Mouse (Mus musculus): ENCODE results near the gene Anp32a. TPM values are rescaled to one million over a fixed set of nuclear protein-coding genes. Genes with fewer than 3 reads are reported as not detected.
A peak's percentile ranks its signal among the peaks of the same experiment; 100 is the strongest.

The Anp32a gene
- polyA plus RNA-seq, 1 experiment from 2014 or later, result 298 TPM

- no peak for DNase-seq (ENCODE audit: low spot score)
- no peaks in the 10 kb centered on the region for H3K27me3 ChIP-seq (ENCODE audit: low read depth, poor library complexity, severe bottlenecking)
- no peak overlapping the region for H3K27ac ChIP-seq (replicated peaks)
- peaks cover 46% of the 10 kb centered on the region for H3K36me3 ChIP-seq
- H3K4me1 ChIP-seq, result peaks cover 74% of the 10 kb centered on the region
- 78% methylated on average over 2 of the region's 2 CpGs for WGBS
- H3K9me3 ChIP-seq (replicated peaks), result no peaks in the 10 kb centered on the region
- no peak overlapping the region for H3K4me3 ChIP-seq
Observed at GRCm38 (mm10) chr9:62350721-62351120, 9.6 kb downstream of the Anp32a start.

DNA sequence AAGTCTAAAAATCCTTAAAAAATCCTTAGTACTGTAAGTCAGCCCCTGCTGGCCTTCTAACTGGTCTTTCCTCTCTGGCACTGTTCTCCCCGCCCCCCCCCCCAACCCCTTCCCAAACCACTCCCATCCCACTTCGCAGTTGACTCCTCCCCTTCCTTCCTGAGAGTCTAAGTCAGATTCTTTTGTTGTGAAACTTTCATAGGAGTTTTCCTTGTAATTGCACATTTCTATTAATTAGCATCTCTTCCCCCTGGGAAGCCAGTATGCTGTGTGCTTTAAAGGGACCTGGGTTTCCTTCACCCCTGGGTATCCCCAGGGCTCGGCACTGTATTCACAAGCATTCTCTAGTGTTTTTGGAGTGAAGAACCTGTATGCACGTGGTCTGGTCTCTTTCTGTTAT, 10.1 kb downstream of the Anp32a start:
- DNase-seq (ENCODE audit: low spot score), result no peak
- H3K36me3 ChIP-seq, result peaks cover 51% of the 10 kb centered on the region
- H3K4me3 ChIP-seq, result no peak overlapping the region
- H3K27ac ChIP-seq (replicated peaks), result no peak overlapping the region
- H3K9me3 ChIP-seq (replicated peaks), result no peaks in the 10 kb centered on the region
- H3K27me3 ChIP-seq (ENCODE audit: low read depth, poor library complexity, severe bottlenecking), result no peaks in the 10 kb centered on the region
- peaks cover 74% of the 10 kb centered on the region for H3K4me1 ChIP-seq
- 50% methylated on average over 4 of the region's 4 CpGs for WGBS

DNA sequence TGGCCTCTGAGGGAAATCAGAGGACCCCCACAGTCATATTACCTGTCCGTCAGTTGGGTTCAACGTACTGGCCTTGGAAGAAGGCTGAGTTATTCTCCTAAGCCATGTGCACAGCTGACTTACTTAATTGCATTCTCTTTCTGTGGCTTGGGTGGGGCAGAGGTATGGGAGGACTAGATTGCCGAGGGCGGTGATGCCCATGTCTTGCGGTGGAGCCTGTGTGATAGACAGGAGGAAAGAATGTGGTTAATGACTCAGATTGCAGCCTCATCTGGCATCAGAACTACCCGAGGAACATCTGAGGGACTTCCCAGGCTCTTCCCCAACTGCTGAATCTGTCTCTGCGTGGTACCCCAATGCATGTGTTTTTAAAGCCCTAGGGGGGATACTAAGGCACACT, 12.7 kb downstream of the Anp32a start:
- DNase-seq (ENCODE audit: low spot score), result no peak
- H3K27ac ChIP-seq (replicated peaks), result no peak overlapping the region
- no peaks in the 10 kb centered on the region for H3K9me3 ChIP-seq (replicated peaks)
- no peaks in the 10 kb centered on the region for H3K27me3 ChIP-seq (ENCODE audit: low read depth, poor library complexity, severe bottlenecking)
- peaks cover 61% of the 10 kb centered on the region for H3K4me1 ChIP-seq
- WGBS, result 83% methylated on average over 7 of the region's 7 CpGs
- H3K4me3 ChIP-seq, result no peak overlapping the region
- H3K36me3 ChIP-seq, result peaks cover 61% of the 10 kb centered on the region

DNA sequence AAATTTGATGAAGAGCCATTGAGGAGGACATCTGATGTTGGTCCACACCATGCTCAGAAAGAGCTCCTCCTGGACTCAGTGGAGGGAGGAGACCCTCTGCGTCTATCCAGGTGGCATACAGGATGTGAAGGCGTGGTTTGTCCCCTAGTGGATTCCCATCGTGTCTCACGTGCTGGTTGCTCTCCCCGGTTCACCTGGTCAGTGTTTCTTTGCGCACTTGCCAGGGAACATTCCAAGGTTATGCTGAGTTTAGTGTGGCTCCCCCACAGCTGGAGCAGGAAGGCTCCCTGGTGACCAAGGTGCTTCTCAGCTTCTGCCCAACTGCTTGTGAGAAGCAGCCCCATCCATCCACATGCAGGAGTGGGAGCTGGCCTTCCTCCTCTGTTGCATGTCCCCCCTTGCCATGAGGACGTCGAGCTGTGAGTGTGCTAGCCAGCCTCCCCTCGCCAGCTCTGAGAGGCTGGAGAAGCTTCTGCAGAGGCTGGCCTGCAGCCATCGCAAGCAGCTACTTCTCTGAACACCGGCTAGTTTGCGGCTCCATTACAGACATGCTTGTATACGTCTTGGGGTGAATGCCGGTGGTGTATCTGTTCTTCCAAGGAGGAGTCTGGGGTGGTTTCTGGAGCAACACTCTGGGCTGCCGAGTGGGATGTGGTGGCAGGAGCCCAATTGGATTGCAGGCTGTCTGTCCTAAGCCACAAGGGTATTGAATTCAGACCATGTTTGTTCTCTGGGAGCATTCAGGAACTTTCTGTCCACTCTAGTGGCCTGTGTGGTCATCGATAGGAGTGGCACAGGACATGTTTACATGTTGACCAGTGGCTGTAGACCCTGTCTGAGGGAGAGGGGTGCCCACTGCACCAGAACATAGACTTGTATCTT, 14.0 kb downstream of the Anp32a start:
- Histone ChIP-seq H3K36me3 (peaks cover 68% of the 10 kb centered on the region), H3K27ac (replicated peaks) (0 out of 2 replicates have a peak overlapping the region, but pooled peaks have one; percentile 28), H3K4me3 (no peak overlapping the region), H3K9me3 (replicated peaks) (no peaks in the 10 kb centered on the region), H3K27me3 (ENCODE audit: low read depth, poor library complexity, severe bottlenecking) (no peaks in the 10 kb centered on the region), H3K4me1 (peaks cover 60% of the 10 kb centered on the region)
- WGBS, result 91% methylated on average over 16 of the region's 16 CpGs
- DNase-seq (ENCODE audit: low spot score), result no peak

GRCm38 (mm10) chr9:62355763-62356162, 14.7 kb downstream of the Anp32a start:
- Histone ChIP-seq H3K27me3 (ENCODE audit: low read depth, poor library complexity, severe bottlenecking) (no peaks in the 10 kb centered on the region), H3K36me3 (peaks cover 71% of the 10 kb centered on the region), H3K4me3 (no peak overlapping the region), H3K9me3 (replicated peaks) (no peaks in the 10 kb centered on the region), H3K27ac (replicated peaks) (no peak overlapping the region), H3K4me1 (peaks cover 60% of the 10 kb centered on the region)
- DNase-seq (ENCODE audit: low spot score), result no peak
- 93% methylated on average over 6 of the region's 6 CpGs for WGBS

- Histone ChIP-seq H3K27ac (replicated peaks) (no peak overlapping the region), H3K27me3 (ENCODE audit: low read depth, poor library complexity, severe bottlenecking) (no peaks in the 10 kb centered on the region), H3K9me3 (replicated peaks) (no peaks in the 10 kb centered on the region), H3K4me3 (no peak overlapping the region), H3K4me1 (peaks cover 71% of the 10 kb centered on the region), H3K36me3 (peaks cover 80% of the 10 kb centered on the region)
- 85% methylated on average over 8 of the region's 8 CpGs for WGBS
- no peak for DNase-seq (ENCODE audit: low spot score)
Observed at GRCm38 (mm10) chr9:62357593-62357992, 16.5 kb downstream of the Anp32a start.

DNA sequence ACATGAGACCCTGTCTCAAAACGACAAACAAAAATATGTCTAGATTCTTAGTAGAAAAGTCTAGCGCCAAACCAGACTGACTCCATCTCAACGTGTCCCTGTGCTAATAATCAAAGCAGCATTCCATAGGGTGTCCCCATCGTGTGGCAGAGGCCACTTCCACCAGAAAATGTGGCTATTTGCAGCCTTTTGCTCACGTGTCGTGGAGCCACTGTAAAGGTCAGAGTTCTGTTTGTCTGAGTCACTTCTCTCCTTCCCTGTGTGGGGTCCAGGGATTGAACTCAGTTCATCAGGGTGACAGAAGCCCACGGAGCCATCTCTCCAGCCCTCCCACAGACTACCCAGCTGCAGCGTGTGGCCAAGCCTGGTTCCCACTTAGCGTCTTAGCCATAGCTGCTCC, 17.8 kb downstream of the Anp32a start:
- no peak overlapping the region for H3K4me3 ChIP-seq
- no peaks in the 10 kb centered on the region for H3K27me3 ChIP-seq (ENCODE audit: low read depth, poor library complexity, severe bottlenecking)
- peaks cover 73% of the 10 kb centered on the region for H3K4me1 ChIP-seq
- no peak for DNase-seq (ENCODE audit: low spot score)
- no peaks in the 10 kb centered on the region for H3K9me3 ChIP-seq (replicated peaks)
- H3K27ac ChIP-seq (replicated peaks), result no peak overlapping the region
- peaks cover 69% of the 10 kb centered on the region for H3K36me3 ChIP-seq
- 87% methylated on average over 9 of the region's 9 CpGs for WGBS

- Histone ChIP-seq H3K9me3 (replicated peaks) (no peaks in the 10 kb centered on the region), H3K27me3 (ENCODE audit: low read depth, poor library complexity, severe bottlenecking) (no peaks in the 10 kb centered on the region), H3K27ac (replicated peaks) (no peak overlapping the region), H3K36me3 (peaks cover 52% of the 10 kb centered on the region), H3K4me1 (peaks cover 78% of the 10 kb centered on the region), H3K4me3 (no peak overlapping the region)
- 58% methylated on average over 4 of the region's 4 CpGs for WGBS
- no peak for DNase-seq (ENCODE audit: low spot score)
Observed at GRCm38 (mm10) chr9:62360889-62361288, 19.8 kb downstream of the Anp32a start.

DNA sequence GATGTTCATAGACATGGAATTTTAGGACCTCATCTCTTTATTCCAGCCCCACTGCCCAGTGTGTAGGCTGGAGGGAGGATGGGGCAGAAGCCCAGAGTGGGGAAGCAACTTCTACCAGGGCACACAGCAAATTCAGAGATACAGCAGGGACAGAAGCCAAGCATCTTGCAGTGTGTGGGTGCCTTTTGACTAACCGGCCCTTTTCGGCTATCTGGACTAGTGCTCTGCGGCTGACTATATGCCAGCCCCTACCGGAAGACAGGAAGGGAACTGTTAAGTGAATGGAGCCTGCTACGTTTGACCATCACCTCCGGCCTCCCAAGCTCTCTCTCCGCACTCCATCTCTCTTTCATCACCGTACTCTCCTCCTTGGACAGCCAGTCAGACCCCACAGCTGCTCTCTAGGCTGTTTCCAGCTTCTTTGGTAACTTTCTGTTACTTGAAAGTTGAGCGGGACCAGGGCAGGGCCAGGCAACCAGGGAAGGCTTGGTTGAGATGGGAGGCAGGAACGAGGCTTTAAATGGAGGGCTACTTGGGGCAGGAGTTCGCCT, 21.8 kb downstream of the Anp32a start:
- H3K4me1 ChIP-seq, result peaks cover 90% of the 10 kb centered on the region
- peak overlapping the region; percentile 48 for H3K4me3 ChIP-seq
- no peaks in the 10 kb centered on the region for H3K27me3 ChIP-seq (ENCODE audit: low read depth, poor library complexity, severe bottlenecking)
- peak overlapping the region; percentile 85 for H3K27ac ChIP-seq (replicated peaks)
- H3K36me3 ChIP-seq, result peaks cover 34% of the 10 kb centered on the region
- no peak for DNase-seq (ENCODE audit: low spot score)
- WGBS, result 42% methylated on average over 11 of the region's 11 CpGs
- H3K9me3 ChIP-seq (replicated peaks), result no peaks in the 10 kb centered on the region

DNA sequence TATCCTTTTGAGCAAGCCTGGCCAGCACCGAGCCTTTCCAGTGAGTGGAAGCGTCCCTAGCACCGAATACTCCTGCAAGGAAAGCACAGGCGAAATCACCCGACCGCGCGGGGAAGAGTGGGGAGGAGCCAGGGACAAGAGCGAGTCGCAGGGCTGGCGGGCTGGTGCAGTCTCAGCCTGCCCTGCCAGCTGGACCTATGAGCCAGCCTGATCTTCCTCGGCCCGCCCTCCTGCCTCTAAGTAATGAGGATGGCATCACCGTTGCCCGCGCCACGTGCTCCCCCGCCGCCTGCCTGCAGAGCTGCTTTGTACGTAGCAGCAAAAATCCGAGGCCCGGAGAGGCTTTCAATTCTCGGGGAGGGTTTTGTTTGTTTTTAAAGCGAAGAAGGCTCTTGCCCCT, 22.5 kb downstream of the Anp32a start:
- Histone ChIP-seq H3K36me3 (peaks cover 29% of the 10 kb centered on the region), H3K4me3 (peak overlapping the region; percentile 48), H3K9me3 (replicated peaks) (no peaks in the 10 kb centered on the region), H3K4me1 (peaks cover 97% of the 10 kb centered on the region), H3K27me3 (ENCODE audit: low read depth, poor library complexity, severe bottlenecking) (no peaks in the 10 kb centered on the region), H3K27ac (replicated peaks) (peak overlapping the region; percentile 85)
- under 1% methylated on average over 24 of the region's 24 CpGs for WGBS
- peak; percentile 83 for DNase-seq (ENCODE audit: low spot score)

- Histone ChIP-seq H3K27ac (replicated peaks) (peak overlapping the region; percentile 85), H3K36me3 (peaks cover 26% of the 10 kb centered on the region), H3K4me3 (peak overlapping the region; percentile 48), H3K27me3 (ENCODE audit: low read depth, poor library complexity, severe bottlenecking) (no peaks in the 10 kb centered on the region), H3K4me1 (peaks cover 99% of the 10 kb centered on the region), H3K9me3 (replicated peaks) (no peaks in the 10 kb centered on the region)
- WGBS, result 14% methylated on average over 4 of the region's 6 CpGs
- no peak for DNase-seq (ENCODE audit: low spot score)
Observed at GRCm38 (mm10) chr9:62364216-62364615, 23.1 kb downstream of the Anp32a start.

DNA sequence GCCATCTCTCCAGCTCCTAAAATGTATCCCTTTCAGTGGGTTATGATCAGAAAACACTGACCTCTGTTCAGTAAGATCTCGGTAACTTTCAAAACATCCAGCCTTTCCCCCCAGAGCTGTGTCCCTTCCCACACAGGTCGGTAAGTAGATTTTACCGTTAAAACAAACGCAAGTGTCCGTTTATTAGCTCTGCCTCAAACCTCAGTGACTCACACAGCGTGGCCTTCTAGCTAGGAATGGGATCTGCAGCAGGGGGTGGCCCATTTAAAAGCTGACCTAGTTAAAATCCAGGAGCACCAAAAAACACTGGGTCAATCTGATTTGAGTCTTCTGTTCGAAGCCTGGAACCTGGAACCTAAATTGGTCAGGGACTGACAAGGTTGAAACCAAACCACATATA, 23.7 kb downstream of the Anp32a start:
- peaks cover 100% of the 10 kb centered on the region for H3K4me1 ChIP-seq
- peak overlapping the region; percentile 85; the same call in 1 of the 2 replicates for H3K27ac ChIP-seq (replicated peaks)
- peaks cover 23% of the 10 kb centered on the region for H3K36me3 ChIP-seq
- WGBS, result 38% methylated on average over 7 of the region's 7 CpGs
- DNase-seq (ENCODE audit: low spot score), result no peak
- no peaks in the 10 kb centered on the region for H3K27me3 ChIP-seq (ENCODE audit: low read depth, poor library complexity, severe bottlenecking)
- H3K4me3 ChIP-seq, result no peak overlapping the region
- H3K9me3 ChIP-seq (replicated peaks), result no peaks in the 10 kb centered on the region
